Mouse (Mus musculus) kidney, adult 8-10 months (tissue): ENCODE results near the gene Olfr39.
"Not testable (repeated sequence)": the region's sequence is repeated elsewhere in the genome, so short reads cannot be mapped to it uniquely, and the experiment has no call there.

Source experiments
- DNase-seq, 2 experiments: peaks; one replicate each; pipeline ENCODE4 v3.0.0; 2022

Gene Olfr39

DNA sequence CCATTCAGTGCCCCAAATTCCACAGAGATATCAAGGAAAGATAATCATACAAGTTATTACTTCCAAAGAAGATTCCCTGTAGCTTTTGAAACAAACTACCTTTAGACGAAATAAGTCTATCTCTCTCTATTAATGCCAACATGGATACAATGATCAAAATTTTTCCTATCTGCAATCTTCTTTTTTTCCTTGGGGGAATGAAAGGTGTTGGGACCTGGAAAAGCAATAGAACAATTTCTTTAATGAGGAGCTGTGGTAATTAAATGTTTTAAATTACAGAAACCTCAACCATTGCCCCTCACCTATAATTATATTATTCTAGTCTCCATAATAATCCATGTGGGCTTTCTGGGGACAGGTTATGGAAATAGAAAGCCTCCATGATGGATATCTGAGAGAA, at the start of gene Olfr39:
TSS of gene Olfr39 (plus strand) at position 301 of the 400 bp plus-strand sequence.
- no peak for DNase-seq

- DNase-seq, result no peak
These were observed 45.3 kb upstream of the Olfr39 start, which contains the start of gene Olfr872 for GRCm38 (mm10) chr9:20236819-20237218. Olfr872 (plus strand) TSS chr9:20237119.

- DNase-seq, result no peak
These were observed 44.8 kb upstream of the Olfr39 start for GRCm38 (mm10) chr9:20237378-20237777.

- not testable (repeated sequence) for DNase-seq
These were observed 13.4 kb downstream of the Olfr39 start for GRCm38 (mm10) chr9:20295562-20295961.

DNA sequence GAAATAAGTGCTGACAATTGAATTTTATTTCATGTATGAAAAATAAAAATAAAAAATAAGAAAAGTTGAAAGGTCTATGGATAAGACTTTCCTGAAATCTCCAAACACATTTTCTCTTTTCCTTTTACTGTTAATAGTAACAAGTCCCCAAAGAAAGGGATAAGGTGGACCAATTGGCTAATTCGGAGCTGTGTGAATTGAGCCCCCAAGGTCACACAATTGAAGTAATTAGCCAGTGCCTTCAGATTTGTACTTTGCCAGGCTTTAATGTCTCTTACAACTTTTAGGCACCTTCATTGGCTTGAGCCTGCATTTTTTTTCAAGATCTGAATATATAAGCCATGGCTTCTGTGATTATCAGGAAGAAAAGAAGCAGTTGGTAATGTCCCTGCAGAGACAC, 16.1 kb downstream of the Olfr39 start, which contains the start of gene Olfr873:
TSS of gene Olfr873 (plus strand) at position 301 of the 400 bp plus-strand sequence.
- no peak for DNase-seq

DNA sequence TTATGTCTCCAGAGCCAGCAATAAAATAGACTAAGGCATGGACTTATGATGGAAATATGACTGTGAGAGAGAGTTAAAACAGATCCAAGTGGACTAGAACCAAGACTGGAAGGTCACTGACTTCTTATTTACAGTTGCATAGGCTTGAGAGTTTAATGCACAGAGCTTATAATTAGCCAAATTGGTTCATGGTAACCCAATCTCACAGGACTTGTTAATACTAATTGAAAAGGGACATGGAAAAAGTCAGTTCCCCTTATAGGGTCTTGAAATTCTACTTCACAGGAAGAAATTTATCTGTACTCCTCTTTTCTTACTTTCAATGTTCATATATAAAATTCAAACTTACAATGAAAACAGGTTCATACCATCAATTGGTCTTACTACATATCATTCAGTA, 53.8 kb downstream of the Olfr39 start, which contains the start of gene Olfr18:
TSS of gene Olfr18 (minus strand) at position 101 of the 400 bp plus-strand sequence.
- DNase-seq, result no peak
